Mouse (Mus musculus): ENCODE data around the gene E130309D02Rik.
A peak's percentile ranks its signal among the peaks of the same experiment; 100 is the strongest.

E130309D02Rik gene

GRCm38 (mm10) chr5:143314730-143315513 lies at the start of gene E130309D02Rik:
TSS of gene E130309D02Rik (minus strand) at chr5:143315360.
- DNase-seq (ENCODE audit: low spot score) = peak; percentile 91

- no peak for DNase-seq (ENCODE audit: low spot score)
Measured at GRCm38 (mm10) chr5:143363678-143364615, 48.8 kb upstream of the E130309D02Rik start.

GRCm38 (mm10) chr5:143361428-143361827 lies 46.3 kb upstream of the E130309D02Rik start:
- no peak for DNase-seq (ENCODE audit: low spot score)

DNA sequence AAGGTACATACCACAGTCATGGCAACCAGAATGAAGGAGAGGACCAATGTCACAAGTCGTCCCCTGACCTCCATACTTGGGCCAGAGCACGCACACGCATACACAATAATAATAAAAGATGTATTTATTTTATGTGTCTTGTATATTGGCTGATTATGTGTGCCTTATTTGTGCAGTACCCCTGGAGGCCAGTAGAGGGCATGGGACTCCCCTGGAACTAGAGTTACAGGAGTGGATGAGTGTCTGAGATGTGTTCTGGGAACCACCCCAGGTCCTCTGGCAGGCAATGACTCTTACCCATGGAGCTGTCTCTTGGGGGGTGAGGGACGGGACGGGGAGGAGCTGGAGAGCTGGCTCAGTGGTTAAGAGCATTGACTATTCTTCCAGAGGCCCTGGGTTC lies 44.8 kb upstream of the E130309D02Rik start:
- DNase-seq (ENCODE audit: low spot score) = no peak

DNA sequence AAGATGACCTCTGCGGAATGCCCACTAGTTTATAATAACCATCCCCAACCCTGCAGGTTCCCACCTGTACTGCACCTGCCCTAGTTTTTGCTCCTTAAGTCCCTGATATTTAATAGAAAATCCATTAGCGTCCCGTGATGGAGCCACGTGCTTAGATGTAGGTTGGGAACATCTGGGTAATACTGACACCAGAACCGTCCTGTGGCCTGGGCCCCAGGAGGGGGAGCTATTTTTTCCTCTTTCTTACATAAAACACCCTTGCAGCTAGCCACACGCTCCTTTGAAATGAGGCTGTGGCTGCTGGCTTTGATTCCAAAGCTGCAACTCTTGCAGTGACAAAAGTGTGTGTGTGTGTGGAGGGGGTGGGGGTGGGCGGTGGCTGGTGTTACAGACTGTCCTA lies 44.1 kb upstream of the E130309D02Rik start:
- DNase-seq (ENCODE audit: low spot score) = no peak

DNA sequence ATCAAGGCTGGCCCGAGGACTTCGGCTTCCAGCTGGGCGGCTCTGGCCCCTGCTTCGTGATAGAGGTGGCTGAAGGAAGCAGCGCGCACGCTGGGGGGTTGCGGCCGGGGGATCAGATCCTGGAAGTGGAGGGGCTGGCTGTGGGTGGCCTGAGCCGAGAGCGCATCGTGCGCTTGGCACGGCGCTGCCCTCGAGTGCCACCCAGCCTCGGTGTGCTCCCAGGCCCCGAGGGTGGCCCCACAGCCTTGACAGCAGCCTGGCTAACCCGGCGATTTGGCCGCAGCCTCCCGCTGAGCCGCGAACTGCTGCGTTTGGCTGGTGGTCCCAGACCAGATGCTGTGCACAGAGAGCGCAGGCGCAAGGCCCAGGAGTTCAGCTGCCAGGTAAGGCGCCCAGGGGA lies 42.4 kb upstream of the E130309D02Rik start:
- no peak for DNase-seq (ENCODE audit: low spot score)

GRCm38 (mm10) chr5:143356686-143357388 lies 41.7 kb upstream of the E130309D02Rik start, which contains the start of gene Grid2ip:
TSS of gene Grid2ip (plus strand) at chr5:143357338.
- no peak for DNase-seq (ENCODE audit: low spot score)

GRCm38 (mm10) chr5:143356017-143356416 lies 40.9 kb upstream of the E130309D02Rik start:
- DNase-seq (ENCODE audit: low spot score) = no peak

DNA sequence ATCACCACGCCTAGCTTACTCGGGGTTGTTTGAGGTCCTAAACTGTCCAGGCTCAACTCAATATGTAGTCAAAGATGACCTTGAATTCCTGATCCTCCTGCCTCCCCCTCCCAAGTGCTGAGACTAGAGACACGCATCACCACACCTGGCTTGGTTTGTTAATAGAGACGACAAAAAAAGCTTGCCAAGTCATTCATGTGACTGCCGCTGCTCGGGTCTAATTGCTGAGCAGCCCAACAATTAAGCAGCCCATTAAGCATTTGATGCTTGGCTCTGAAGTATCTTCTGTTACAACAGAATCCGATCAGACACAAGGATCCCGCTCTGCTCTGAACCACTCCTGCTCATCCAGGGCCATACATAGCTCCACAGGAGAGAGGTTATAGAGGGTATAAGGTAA lies 31.2 kb upstream of the E130309D02Rik start:
- DNase-seq (ENCODE audit: low spot score) = no peak

GRCm38 (mm10) chr5:143339603-143340002 lies 24.4 kb upstream of the E130309D02Rik start:
- DNase-seq (ENCODE audit: low spot score) = no peak

- no peak for DNase-seq (ENCODE audit: low spot score)
Measured at GRCm38 (mm10) chr5:143336559-143336958, 21.4 kb upstream of the E130309D02Rik start.

GRCm38 (mm10) chr5:143335089-143335460 lies 19.9 kb upstream of the E130309D02Rik start:
- no peak for DNase-seq (ENCODE audit: low spot score)

GRCm38 (mm10) chr5:143334418-143335088 lies 19.4 kb upstream of the E130309D02Rik start:
- no peak for DNase-seq (ENCODE audit: low spot score)

DNA sequence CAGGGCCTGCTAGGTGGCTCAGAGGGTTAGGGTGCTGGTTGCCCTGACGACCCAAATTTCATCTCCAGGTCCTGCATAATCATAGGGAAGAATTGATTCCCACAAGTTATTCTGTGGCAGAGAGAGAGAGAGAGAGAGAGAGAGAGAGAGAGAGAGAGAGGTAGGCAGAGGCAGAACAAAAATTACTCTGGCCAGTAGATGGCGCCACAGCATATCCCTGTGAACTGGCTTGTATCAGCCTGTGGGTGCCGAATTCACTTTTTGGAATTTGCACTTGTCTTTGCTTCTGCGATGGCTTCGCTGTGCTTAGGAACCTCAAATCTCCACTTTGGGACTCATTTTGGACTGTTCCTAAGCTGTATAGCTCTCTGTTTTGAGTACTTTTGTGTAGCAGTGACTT lies 18.7 kb upstream of the E130309D02Rik start:
- peak; percentile 69 for DNase-seq (ENCODE audit: low spot score)

DNA sequence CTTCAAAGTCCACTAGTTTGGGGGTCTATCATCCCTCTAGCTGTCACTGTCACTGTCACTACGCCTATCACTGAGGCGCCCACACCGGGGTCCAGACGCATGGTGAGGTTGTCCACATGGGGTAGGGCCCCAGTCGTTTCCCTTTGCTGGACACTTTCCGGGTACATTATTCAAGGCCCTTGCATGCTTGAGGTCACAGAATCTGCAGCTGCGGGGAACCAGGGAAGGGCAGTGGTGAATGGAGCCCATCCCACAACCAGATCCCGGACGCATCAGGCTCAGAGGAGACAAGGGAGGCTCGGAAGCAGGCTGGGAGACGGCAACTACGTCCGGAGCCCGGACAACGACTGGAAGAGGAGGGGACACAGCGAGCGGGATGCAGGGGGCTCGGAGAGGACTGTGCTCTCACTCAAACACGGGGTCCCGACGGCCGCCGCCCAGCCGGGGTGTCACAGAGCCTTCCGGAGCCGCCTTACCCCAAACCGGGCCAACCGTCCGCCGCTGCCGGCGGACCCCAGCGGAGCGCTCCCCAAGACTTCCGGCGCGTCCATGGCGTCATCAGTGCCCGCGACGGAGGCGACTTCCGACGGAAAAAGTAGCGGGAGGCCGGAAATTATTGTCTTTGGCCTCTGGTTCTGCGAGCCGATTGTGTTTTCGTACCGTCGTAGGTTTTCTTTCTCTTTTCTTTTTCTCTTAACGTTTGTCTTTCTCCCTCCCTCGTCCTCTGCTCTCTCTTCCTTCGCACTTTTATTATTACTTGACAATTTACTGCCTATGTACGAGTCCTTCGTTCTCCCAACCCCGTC lies 13.7 kb upstream of the E130309D02Rik start, which contains the start of gene Zdhhc4:
Gene Zdhhc4, minus strand, starts transcription at position 567 of the 806 bp plus-strand sequence.
- peak; percentile 90 for DNase-seq (ENCODE audit: low spot score)

DNA sequence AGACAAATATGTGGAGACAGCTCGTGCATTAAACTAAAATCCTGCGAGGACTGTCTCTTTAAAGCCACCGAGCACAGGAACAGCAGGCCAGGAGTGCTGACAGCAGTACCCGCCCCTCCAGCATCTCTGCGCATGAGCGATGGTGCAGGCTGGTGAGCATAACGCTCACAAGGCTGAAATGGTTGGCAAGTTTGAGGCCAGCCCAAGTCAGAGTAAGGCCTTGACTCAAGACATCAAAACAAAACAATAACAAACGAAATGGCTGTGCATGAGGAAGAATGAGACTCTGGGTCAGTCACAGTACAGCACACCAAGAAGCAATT lies 2.1 kb upstream of the E130309D02Rik start:
- no peak for DNase-seq (ENCODE audit: low spot score)

- no peak for DNase-seq (ENCODE audit: low spot score)
Measured at GRCm38 (mm10) chr5:143316605-143317287, 1.6 kb upstream of the E130309D02Rik start.

DNA sequence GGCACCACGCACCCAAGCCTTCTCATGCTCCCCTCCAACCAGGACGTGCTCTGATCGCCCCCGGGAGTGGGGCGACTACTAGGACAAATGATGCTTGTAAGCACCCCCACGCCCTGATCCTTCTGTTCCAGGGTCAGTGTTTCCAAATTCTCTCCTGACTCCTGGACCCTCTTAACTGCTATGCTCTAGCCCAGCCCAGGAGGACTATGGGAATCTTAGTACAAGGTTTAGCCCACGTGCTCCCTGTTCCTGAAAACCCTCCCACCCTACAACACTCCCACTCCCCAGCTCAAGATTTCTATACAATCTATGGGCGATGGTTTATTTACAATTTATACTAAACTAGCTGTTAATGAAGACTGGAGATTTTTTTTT lies 341 bp upstream of the E130309D02Rik start:
- DNase-seq (ENCODE audit: low spot score) = no peak

- DNase-seq (ENCODE audit: low spot score) = no peak
Measured at GRCm38 (mm10) chr5:143314183-143314729, 904 bp downstream of the E130309D02Rik start.

GRCm38 (mm10) chr5:143311886-143312285 lies 3.3 kb downstream of the E130309D02Rik start:
- DNase-seq (ENCODE audit: low spot score) = peak; percentile 75
